Mouse (Mus musculus): Measurements from ENCODE around the gene Gm5591.
"Not testable (repeated sequence)": the region's sequence is repeated elsewhere in the genome, so short reads cannot be mapped to it uniquely, and the experiment has no call there.

Gene Gm5591

DNA sequence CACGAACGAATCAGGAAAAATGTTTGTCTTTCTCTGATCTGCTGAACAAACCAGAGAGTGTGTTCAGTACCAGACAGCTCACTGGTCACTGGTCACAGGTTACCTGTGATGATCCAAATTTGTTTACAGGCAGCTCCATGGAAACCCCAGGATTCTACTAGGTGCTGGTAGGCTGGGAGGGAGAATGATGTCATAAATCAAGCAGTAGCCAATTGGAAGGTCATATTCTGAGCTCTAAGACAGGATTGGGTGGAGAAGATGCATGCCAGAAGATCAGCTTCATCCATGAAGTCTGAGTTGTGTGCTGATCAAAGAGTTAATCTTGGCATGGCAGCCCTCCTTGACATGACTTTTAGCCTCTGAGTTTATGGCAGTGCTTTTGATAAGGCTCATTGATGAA, at the start of gene Gm5591:
Gene Gm5591, minus strand, starts transcription at position 101 of the 400 bp plus-strand sequence.
- not testable (repeated sequence) for DNase-seq (ENCODE audit: low read depth, low spot score)

DNA sequence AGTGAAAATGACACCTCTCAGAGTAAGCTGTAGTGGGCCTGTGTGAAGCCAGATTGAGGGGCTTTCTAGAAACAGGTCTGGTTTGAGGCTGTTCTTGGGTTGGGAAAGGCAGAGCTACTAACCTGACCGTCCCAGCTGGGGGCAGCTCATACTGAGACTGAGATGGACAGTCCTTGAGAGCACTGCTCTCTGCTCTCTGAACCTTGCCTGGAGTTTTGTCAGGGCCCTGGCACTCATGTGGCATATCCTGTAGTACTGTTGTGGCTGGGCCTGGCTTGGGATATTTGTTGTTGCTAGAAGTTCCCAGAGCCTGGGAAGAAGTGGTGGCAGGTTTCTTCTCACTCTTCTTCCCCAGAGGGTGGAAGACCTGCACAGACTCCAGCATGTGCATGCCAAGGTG, 39.5 kb downstream of the Gm5591 start:
- not testable (repeated sequence) for DNase-seq (ENCODE audit: low read depth, low spot score)

All from R1 (cell line).